Mouse (Mus musculus): Measurements from ENCODE around the gene Lyve1. TPM values are rescaled to one million over a fixed set of nuclear protein-coding genes. Genes with fewer than 3 reads are reported as not detected.
A peak's percentile ranks its signal among the peaks of the same experiment; 100 is the strongest.

Gene Lyve1
- total RNA-seq, 2 experiments from 2014 or later = 0.66 to 2.5 TPM

GRCm38 (mm10) chr7:110818206-110818605 lies 44.8 kb downstream of the Lyve1 start:
- peak overlapping the region; percentile 53; the same call in 1 of the 2 replicates for H3K27ac ChIP-seq
- TF ChIP-seq CTCF (conservative IDR thresholded peaks at IDR 0.05) = no peak
- DNase-seq (ENCODE audit: low spot score in 2 of 2) = no peak
- H3K4me3 ChIP-seq = no peak overlapping the region

GRCm38 (mm10) chr7:110816037-110816436 lies 47.0 kb downstream of the Lyve1 start:
- no peak overlapping the region for H3K27ac ChIP-seq
- H3K4me3 ChIP-seq = no peak overlapping the region
- peak; percentile 50 to 57 for DNase-seq (ENCODE audit: low spot score in 2 of 2)
- TF ChIP-seq CTCF (conservative IDR thresholded peaks at IDR 0.05) = peak; percentile 93

DNA sequence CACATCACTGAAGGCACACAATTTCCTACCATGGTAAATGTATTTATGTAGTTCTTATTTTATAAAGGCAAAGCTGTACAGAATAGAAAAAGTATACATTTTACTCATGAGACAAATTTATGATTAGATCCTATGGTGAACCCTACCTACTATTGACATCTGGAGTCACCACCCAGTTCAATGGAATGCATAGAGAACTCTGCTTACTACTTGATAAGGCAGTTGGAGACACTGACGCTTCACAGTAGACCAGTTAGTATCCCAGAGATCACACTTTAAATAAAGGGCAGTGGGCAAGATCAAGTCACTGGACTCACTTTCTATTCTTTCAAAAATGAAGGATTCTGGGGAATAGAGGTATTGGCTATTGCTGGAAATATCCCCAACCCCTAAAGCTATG lies 49.1 kb downstream of the Lyve1 start:
- Histone ChIP-seq H3K27ac (no peak overlapping the region), H3K4me3 (no peak overlapping the region)
- no peak for TF ChIP-seq CTCF (conservative IDR thresholded peaks at IDR 0.05)
- DNase-seq (ENCODE audit: low spot score in 2 of 2) = no peak

DNA sequence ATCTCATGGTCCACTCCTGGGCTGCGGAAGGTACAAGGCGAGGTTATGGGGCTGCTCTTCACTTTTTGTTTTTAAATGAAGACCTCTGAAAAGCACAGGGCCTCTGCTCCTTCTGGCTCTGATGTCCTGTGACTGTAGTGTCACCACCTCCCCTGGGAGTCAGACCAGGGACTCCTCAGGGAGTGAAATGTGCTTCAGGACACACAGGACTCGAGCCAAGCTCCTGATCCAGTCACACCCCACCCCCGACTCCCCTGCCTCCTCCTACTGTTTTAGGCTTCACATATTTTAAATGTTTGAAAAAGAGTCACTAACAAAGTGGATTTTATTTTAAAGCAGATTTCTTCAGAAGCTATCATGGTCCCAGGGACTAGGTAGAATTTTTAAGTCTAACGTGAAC lies 51.5 kb downstream of the Lyve1 start:
- Histone ChIP-seq H3K4me3 (no peak overlapping the region), H3K27ac (no peak overlapping the region)
- no peak for DNase-seq (ENCODE audit: low spot score in 2 of 2)
- no peak for TF ChIP-seq CTCF (conservative IDR thresholded peaks at IDR 0.05)

DNA sequence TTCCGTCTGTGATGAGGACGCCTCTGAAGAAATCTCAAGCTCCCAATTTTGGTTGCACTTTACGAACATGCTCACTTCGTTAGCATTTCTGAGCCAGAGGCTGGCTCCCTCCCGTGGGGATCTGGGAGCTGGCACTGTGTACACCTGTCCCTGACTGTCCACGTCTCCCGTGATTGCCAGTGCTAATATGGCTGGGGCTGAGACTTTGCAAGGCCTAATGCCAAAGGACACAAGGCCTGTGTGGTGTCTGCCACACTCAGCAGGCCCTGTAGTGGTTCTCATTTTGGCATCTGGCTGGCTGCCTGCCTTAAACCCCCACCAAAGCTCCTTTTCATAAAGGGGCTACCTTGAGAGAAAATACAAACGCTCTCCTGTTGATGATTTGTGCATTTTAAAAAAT lies 52.0 kb downstream of the Lyve1 start:
- TF ChIP-seq CTCF (conservative IDR thresholded peaks at IDR 0.05) = no peak
- DNase-seq (ENCODE audit: low spot score in 2 of 2) = no peak
- Histone ChIP-seq H3K4me3 (no peak overlapping the region), H3K27ac (peak overlapping the region; percentile 73; the same call in 1 of the 2 replicates)

- no peak for TF ChIP-seq CTCF (conservative IDR thresholded peaks at IDR 0.05)
- H3K27ac ChIP-seq = peak overlapping the region; percentile 73
- DNase-seq (ENCODE audit: low spot score in 2 of 2) = no peak
- H3K4me3 ChIP-seq = no peak overlapping the region
Observed at GRCm38 (mm10) chr7:110809585-110810557, 53.2 kb downstream of the Lyve1 start.

- no peak for TF ChIP-seq CTCF (conservative IDR thresholded peaks at IDR 0.05)
- Histone ChIP-seq H3K27ac (peak overlapping the region; percentile 73), H3K4me3 (no peak overlapping the region)
- DNase-seq (ENCODE audit: low spot score in 2 of 2) = peak; percentile 38 to 49
Observed at GRCm38 (mm10) chr7:110808962-110809361, 54.1 kb downstream of the Lyve1 start.

GRCm38 (mm10) chr7:110807460-110808030 lies 55.5 kb downstream of the Lyve1 start:
- no peak for TF ChIP-seq CTCF (conservative IDR thresholded peaks at IDR 0.05)

DNA sequence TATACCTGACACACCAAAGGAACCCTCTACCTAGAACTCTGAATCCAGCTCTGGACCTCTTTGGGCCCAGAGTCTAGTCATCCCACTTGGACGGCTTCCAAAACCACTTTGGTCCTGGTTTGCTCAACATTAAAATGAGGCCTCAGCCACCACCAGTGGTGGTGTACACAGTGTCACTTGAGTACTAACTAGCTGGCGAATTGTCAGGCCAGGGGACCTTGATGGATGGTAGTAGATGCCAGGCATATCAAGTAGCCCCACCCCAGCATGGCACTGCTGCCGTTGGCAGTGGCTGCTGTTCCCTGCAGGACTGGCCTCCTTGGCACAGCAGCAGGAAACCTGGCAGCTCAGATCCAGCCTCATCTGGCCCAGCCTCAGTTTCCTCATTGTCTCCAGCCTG lies 58.8 kb downstream of the Lyve1 start:
- no peak overlapping the region for H3K4me3 ChIP-seq
- no peak for TF ChIP-seq CTCF (conservative IDR thresholded peaks at IDR 0.05)
- peak; percentile 41 to 72 for DNase-seq (ENCODE audit: low spot score in 2 of 2)
- H3K27ac ChIP-seq = peak overlapping the region; percentile 59; the same call in 1 of the 2 replicates

More at GRCm38 (mm10) chr7:110807460-110808030, 55.5 kb downstream of the Lyve1 start:
- DNase-seq (ENCODE audit: low spot score in 2 of 2) = no peak
- H3K4me3 ChIP-seq = no peak overlapping the region
- no peak overlapping the region for H3K27ac ChIP-seq

GRCm38 (mm10) chr7:110803131-110803530 lies 59.9 kb downstream of the Lyve1 start:
- no peak for TF ChIP-seq CTCF (conservative IDR thresholded peaks at IDR 0.05)
- H3K4me3 ChIP-seq = no peak overlapping the region
- H3K27ac ChIP-seq = peak overlapping the region; percentile 59; the same call in 1 of the 2 replicates
- no peak for DNase-seq (ENCODE audit: low spot score in 2 of 2)

- peak; percentile 85 to 89 for DNase-seq (ENCODE audit: low spot score in 2 of 2)
- no peak overlapping the region for H3K4me3 ChIP-seq
- peak; percentile 99 for TF ChIP-seq CTCF (conservative IDR thresholded peaks at IDR 0.05)
- peak overlapping the region; percentile 6; the same call in 1 of the 2 replicates for H3K27ac ChIP-seq
Observed at GRCm38 (mm10) chr7:110801028-110801427, 62.0 kb downstream of the Lyve1 start.

Small RNAs within 50 kb of the gene (microRNA-seq; reads per million reads assigned to microRNA genes)
- 0 reads per million in 2 experiments for gene Gm47282

Other genes starting within 250 kb of the Lyve1 start
- 10 to 100 TPM; 69.8 to 78.0 TPM for gene Sbf2, start 248.3 kb downstream of the Lyve1 start, total RNA-seq (2021)
- gene Adm, start 235.6 kb downstream of the Lyve1 start, total RNA-seq (2021) = 1 to 10 TPM; 1.1 to 1.6 TPM
- 10 to 100 TPM; 20.8 to 25.1 TPM for gene Ampd3, start 95.0 kb downstream of the Lyve1 start, total RNA-seq (2021)
- gene Rnf141, start 18.8 kb downstream of the Lyve1 start, total RNA-seq (2021) = 10 to 100 TPM; 83.4 to 90.6 TPM
- 1 to 10 TPM; 1.4 to 2.7 TPM for gene Mrvi1, start 119.2 kb upstream of the Lyve1 start, total RNA-seq (2021)
- gene Ctr9, start 165.7 kb upstream of the Lyve1 start, total RNA-seq (2021) = 10 to 100 TPM; 47.0 TPM
- gene Eif4g2, start 219.8 kb upstream of the Lyve1 start, total RNA-seq (2021) = 100 to 1,000 TPM; 596 to 633 TPM

Measured in layer of hippocampus, adult 2 months (tissue).